Mouse (Mus musculus) liver, embryonic 14.5 days (tissue): Measurements from ENCODE around the gene Gm11037. TPM values are rescaled to one million over a fixed set of nuclear protein-coding genes. Genes with fewer than 3 reads are reported as not detected.

Source experiments
- ATAC-seq: fragments of 200-750 bp; cut with Nextera tagmentation; 2 replicates; pipeline ENCODE4 v1.8.0; 2017; ENCODE audit warnings: moderate number of reproducible peaks, mild to moderate bottlenecking, moderate library complexity; ENCODE audit not compliant: insufficient read depth
- DNase-seq, 3 experiments: peaks; one replicate each; pipeline ENCODE4 v3.0.0-alpha.2; 2012 to 2013; ENCODE audit warnings: low read depth in 3 of 3, low spot score in 3 of 3
- H3K27ac ChIP-seq: fragments of 300-500 bp; sonication (generic); 2 replicates; pipeline ENCODE4 v1.5.1; 2014; ENCODE audit warnings: moderate library complexity, mild to moderate bottlenecking, control low read depth, inconsistent platforms
- H3K27me3 ChIP-seq: fragments of 300-500 bp; sonication (generic); 2 replicates; pipeline ENCODE4 v1.6.1; 2014; ENCODE audit warnings: mild to moderate bottlenecking, low read length, moderate library complexity; ENCODE audit not compliant: control insufficient read depth, insufficient read depth
- H3K36me3 ChIP-seq: fragments of 300-500 bp; sonication (generic); replicated peaks from 2 replicates; pipeline ENCODE4 v1.6.1; 2014; ENCODE audit warnings: low read depth; ENCODE audit not compliant: control insufficient read depth, insufficient read depth
- H3K4me1 ChIP-seq, 2 experiments: fragments of 200-500 bp in 1 of 2; fragments of 300-500 bp in 1 of 2; sonication (generic) in 1 of 2; replicated peaks; 2 replicates each; pipeline ENCODE4 v1.6.1; 2012 to 2014; ENCODE audit warnings: antibody characterized with exemption in 1 of 2, inconsistent platforms in 1 of 2, low read length in 1 of 2; ENCODE audit not compliant: control insufficient read depth in 2 of 2, insufficient read depth in 2 of 2
- H3K4me2 ChIP-seq: fragments of 300-500 bp; sonication (generic); 2 replicates; pipeline ENCODE4 v1.6.1; 2014; ENCODE audit warnings: low read depth, mild to moderate bottlenecking, control low read depth, moderate library complexity
- H3K4me3 ChIP-seq, 2 experiments: fragments of 200-500 bp in 1 of 2; fragments of 300-500 bp in 1 of 2; sonication (generic) in 1 of 2; 2 replicates each; pipeline ENCODE4 v1.5.1; 2012 to 2014; ENCODE audit warnings: low read depth in 2 of 2, low read length in 2 of 2, mild to moderate bottlenecking in 2 of 2, control low read depth in 1 of 2, inconsistent platforms in 1 of 2, moderate library complexity in 1 of 2; ENCODE audit not compliant: insufficient read depth in 1 of 2
- H3K9ac ChIP-seq: fragments of 300-500 bp; sonication (generic); replicated peaks from 2 replicates; pipeline ENCODE4 v1.6.1; 2014; ENCODE audit warnings: mild to moderate bottlenecking, control low read depth, moderate library complexity
- H3K9me3 ChIP-seq: fragments of 300-500 bp; sonication (generic); 2 replicates; pipeline ENCODE4 v1.6.1; 2016; ENCODE audit warnings: low read length, mixed read lengths; ENCODE audit not compliant: control insufficient read depth
- CTCF ChIP-seq: IDR thresholded peaks from 2 replicates; pipeline ENCODE4 v1.5.1; 2016; ENCODE audit warnings: antibody characterized with exemption, low read depth, control low read depth
- EP300 ChIP-seq: IDR thresholded peaks from 2 replicates; pipeline ENCODE4 v1.6.1; 2016; ENCODE audit warnings: antibody characterized with exemption, low read depth
- WGBS: fragments of 180-500 bp; shearing (Covaris S2); extraction: QIAGEN DNeasy Blood & Tissue Kit; methylation state at CpG from one replicate; pipeline ENCODE4 v1.1.7; 2014; ENCODE audit not compliant: insufficient replicate concordance; 5-methylcytosine and 5-hydroxymethylcytosine counted together
- polyA plus RNA-seq, 2 experiments: library from polyadenylated mRNA; depleted of rRNA in 1 of 2; stranded (reverse) in 1 of 2; unstranded in 1 of 2; fragments of >200 nt; fragmentation: Nextera tagmentation in 1 of 2; extraction: Ambion mirVana in 1 of 2; gene quantifications; 2 replicates each; pipeline versions ENCODE4 v1.2.1 to v1.2.3; 2012 to 2014

Gm11037 gene
- polyA plus RNA-seq, 2 experiments = not detected

DNA sequence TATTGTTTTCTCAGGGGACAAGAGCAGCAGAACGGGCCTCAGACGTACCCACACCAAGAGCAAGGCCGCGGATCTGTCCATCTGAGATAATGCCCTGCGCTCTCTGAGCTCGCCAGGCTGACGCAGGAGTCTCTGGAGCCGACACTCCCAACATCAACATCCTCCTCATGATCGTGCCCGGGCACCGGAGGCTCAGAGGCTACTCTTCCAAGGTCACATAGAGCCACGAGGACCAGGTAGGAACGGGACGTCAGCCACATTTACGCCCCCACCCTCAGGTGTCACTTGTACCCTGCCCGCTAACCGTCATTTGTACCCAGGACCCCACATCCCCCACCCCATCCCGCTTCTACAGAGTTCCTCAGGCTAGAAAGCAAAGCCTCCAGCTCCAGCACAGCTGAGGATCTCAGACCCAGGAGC lies 26.2 kb downstream of the Gm11037 start:
- Histone ChIP-seq H3K4me2 (peak overlapping the region; percentile 100), H3K4me3 (peak overlapping the region; percentile 78 to 82), H3K27me3 (no peaks in the 10 kb centered on the region), H3K4me1 (peaks cover 14 to 16% of the 10 kb centered on the region in 2 experiments), H3K36me3 (peaks cover 10% of the 10 kb centered on the region), H3K9ac (peak overlapping the region; percentile 91), H3K9me3 (no peaks in the 10 kb centered on the region), H3K27ac (peak overlapping the region; percentile 92)
- under 1% methylated on average over 18 of the region's 18 CpGs for WGBS
- DNase-seq (peak; percentile 77), ATAC-seq (peak; percentile 85)
- TF ChIP-seq CTCF (no peak), EP300 (peak; percentile 50)

DNA sequence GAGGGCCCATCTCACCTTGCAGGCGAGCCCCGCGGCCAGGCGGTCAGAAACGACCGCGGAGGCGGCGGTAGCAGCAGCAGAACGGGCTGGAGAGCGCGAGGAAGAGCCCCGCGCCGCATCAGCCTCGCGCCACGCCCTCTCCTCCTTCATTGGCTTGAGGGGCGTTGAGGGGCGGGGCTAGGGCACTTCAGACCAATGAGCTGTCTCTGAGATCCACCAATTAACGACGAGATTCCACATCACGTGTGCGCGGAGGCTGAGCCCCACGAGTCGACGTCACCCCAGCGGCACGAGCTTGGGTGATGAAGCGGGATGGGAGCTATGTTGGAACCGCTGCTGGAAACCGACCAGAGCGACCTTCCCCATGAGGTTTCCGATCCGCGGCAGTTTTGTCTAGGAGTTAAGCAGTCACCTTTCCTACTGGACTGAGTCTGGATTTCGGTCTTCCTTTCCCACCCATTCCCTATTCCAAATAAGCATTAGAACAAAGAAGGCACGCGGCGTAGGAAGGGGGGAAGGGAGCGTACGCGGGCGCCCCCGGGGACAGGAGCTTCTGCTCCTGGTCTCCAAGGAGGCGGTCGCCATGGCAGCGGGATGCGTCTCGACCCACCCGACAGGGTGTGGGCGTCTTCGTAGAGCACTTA lies 26.8 kb downstream of the Gm11037 start, which contains the start of gene 1700037H04Rik:
1700037H04Rik (minus strand) TSS at position 144 of the 644 bp plus-strand sequence.
- TF ChIP-seq CTCF (no peak), EP300 (no peak)
- peaks cover 4% of the 10 kb centered on the region for H3K36me3 ChIP-seq
- peak within 1 kb of the TSS; percentile 100 for H3K4me2 ChIP-seq
- H3K27ac ChIP-seq = peak within 1 kb of the TSS; percentile 92
- H3K9ac ChIP-seq = peak within 1 kb of the TSS; percentile 91
- peaks cover 14% of the 10 kb centered on the region in 2 experiments for H3K4me1 ChIP-seq
- ATAC-seq = peak; percentile 95
- WGBS = under 1% methylated on average over 54 of the region's 54 CpGs
- no peaks in the 10 kb centered on the region for H3K27me3 ChIP-seq
- peak within 1 kb of the TSS; percentile 78 to 82 for H3K4me3 ChIP-seq
- peak; percentile 99 for DNase-seq
- no peaks in the 10 kb centered on the region for H3K9me3 ChIP-seq

DNA sequence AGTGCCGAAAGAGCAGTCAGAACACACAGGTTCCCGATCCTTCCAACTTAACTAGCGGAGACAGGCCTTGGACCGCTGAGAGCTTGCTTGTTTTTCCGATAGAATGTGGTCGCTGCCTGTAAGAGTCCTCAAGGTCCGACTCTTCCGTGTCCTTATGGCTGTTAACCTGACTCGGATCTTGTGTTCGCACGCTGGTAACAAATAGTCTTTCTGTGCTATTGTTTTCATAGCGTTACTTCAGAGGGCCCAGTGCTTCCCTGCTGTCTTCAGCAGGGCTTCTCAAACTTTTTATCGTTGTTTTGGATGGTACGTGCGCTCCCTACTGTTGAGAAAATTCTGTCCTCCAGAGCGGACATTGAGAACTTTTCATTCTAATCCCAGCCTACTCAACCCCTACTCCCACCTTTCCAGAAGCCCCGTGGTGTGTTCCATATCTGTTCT lies 27.4 kb downstream of the Gm11037 start:
- no peak for ATAC-seq
- 2% methylated on average over 17 of the region's 17 CpGs for WGBS
- Histone ChIP-seq H3K4me3 (peak overlapping the region; percentile 62 to 82), H3K4me1 (peaks cover 10 to 14% of the 10 kb centered on the region in 2 experiments), H3K27ac (peak overlapping the region; percentile 90), H3K9ac (peak overlapping the region; percentile 85), H3K27me3 (no peaks in the 10 kb centered on the region), H3K9me3 (no peaks in the 10 kb centered on the region), H3K4me2 (peak overlapping the region; percentile 100), H3K36me3 (no peaks in the 10 kb centered on the region; the same call in 1 of the 2 replicates)
- peak in 1 of 3 experiments; percentile 32 for DNase-seq
- TF ChIP-seq EP300 = no peak
- TF ChIP-seq CTCF = peak; percentile 46; the same call in 1 of the 2 replicates

DNA sequence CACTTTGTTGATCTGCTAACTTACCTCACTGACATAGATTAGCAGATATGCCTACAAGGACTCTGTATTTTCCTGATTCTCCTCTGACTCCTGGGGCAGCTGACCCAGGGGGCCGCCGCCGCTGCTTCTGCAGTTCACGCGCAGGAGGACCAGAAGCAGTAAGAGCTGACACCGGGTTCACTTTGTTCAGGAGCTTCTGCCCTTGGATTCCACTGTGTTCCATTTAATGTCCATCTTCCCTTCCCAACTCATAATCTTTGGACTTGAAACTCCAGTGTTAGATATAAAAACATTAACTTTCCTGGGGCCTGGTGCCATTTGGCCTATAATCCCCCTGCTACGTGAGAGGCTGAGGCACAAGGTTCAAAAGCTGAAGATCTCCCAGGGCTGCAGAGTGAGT lies 30.6 kb downstream of the Gm11037 start:
- DNase-seq (no peak), ATAC-seq (no peak)
- H3K4me3 ChIP-seq = no peak overlapping the region
- TF ChIP-seq EP300 (no peak), CTCF (no peak)
- no peak overlapping the region for H3K9ac ChIP-seq
- WGBS = 84% methylated on average over 7 of the region's 7 CpGs
- H3K27me3 ChIP-seq = peaks cover under 1% of the 10 kb centered on the region
- no peaks in the 10 kb centered on the region for H3K36me3 ChIP-seq
- H3K27ac ChIP-seq = no peak overlapping the region
- peaks cover 3 to 6% of the 10 kb centered on the region in 2 experiments for H3K4me1 ChIP-seq
- H3K4me2 ChIP-seq = no peak overlapping the region
- no peaks in the 10 kb centered on the region for H3K9me3 ChIP-seq

DNA sequence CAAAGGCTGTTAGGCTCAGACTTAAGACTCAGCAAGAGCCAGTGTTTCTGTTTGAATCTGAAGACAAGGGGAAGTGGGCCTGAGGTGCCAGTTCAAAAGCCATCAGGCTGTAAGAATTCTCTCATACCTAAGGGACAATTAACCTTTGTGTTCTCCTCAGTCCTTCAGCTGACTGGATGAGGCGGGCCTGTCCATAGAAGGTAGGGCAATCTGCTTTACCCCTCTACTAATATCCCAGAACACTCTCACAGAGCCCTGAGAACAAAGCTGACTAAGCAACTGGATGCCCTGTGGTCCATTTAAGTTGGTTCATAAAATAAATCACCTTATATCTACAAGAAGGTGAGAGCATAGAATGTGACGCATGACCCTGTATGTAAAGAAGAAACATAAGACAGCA lies 32.9 kb downstream of the Gm11037 start:
- DNase-seq = no peak
- Histone ChIP-seq H3K9ac (no peak overlapping the region), H3K4me2 (no peak overlapping the region), H3K9me3 (no peaks in the 10 kb centered on the region), H3K36me3 (no peaks in the 10 kb centered on the region), H3K4me1 (no peaks in the 10 kb centered on the region), H3K4me3 (no peak overlapping the region), H3K27ac (no peak overlapping the region), H3K27me3 (peaks cover 23% of the 10 kb centered on the region)
- WGBS = 73% methylated on average over 2 of the region's 2 CpGs
- ATAC-seq = no peak
- TF ChIP-seq CTCF (no peak), EP300 (no peak)
